Mouse (Mus musculus) layer of hippocampus, adult 2 months (tissue): ENCODE measurements at regions not wholly inside any gene's neighbourhood (a gene's known extent, or its start where the extent isn't known, plus 50 kb on each side); places are given as distances from the start of the nearest gene placed in this dataset.

ENCODE experiments used
- DNase-seq, 2 experiments: peaks; one replicate each; pipeline ENCODE4 v3.0.0; 2022; ENCODE audit warnings: low spot score in 2 of 2
- H3K27ac ChIP-seq: fragments of 200-600 bp; 2 replicates; pipeline ENCODE4 v1.8.1; 2022
- H3K4me3 ChIP-seq: fragments of 200-600 bp; 2 replicates; pipeline ENCODE4 v1.8.1; 2022; ENCODE audit warnings: mild to moderate bottlenecking
- CTCF ChIP-seq: fragments of 200-600 bp; conservative IDR thresholded peaks from 2 replicates; pipeline ENCODE4 v1.8.1; 2022; ENCODE audit warnings: antibody characterized with exemption, mild to moderate bottlenecking, moderate library complexity

DNA sequence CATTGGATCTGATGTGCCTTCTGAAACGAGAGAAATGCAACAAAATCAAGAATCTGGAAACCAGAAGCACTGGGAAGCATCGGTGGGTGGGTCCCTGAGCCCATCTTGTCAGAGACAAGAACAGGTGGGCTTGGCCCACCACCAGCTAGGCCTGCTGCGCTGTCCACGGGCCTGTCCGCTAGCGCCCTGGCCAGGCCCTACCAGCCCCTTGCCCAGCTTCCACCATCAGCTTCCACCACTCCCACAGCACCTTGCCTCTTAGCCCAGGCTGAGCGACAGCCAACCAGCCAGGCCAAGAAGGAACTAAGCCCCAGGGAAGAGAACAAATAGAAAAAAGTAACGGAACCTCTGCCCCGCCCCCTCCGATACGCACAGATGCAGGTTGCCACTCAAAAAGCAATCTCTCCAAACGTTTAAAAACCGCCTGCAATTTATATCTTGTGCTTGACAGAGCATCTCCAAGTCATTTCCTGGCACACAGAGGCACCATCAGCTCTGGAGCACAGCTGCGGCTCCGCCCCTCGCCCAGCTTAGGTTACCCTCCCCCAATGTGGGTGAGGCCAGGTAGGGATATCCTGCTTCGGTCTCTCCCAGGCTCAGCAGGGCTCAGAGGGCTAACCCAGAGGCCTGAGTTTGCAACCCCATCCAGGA, 95.1 kb upstream of the Csf3r start:
- Histone ChIP-seq H3K27ac (no peak overlapping the region), H3K4me3 (no peak overlapping the region)
- DNase-seq: no peak
- TF ChIP-seq CTCF: no peak

DNA sequence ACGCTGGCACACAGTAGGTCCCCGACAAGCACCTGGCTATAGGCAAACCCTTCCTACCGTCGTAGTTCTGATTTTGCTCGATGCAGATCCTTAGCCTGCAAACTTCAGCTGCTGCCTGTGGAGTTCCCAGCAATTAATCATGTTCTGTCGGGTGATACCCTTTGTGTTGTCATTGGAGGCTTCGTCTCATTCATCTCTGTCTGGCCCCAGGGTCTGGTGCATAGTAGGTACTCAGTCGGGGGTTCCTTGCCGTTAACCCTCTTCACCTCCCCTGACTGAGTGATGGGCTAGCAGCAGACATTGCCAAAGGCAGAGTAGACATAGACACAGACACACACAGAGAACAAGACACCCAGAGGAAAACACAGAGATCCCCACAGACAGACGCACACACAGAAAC, 93.6 kb upstream of the Csf3r start:
- H3K4me3 ChIP-seq: no peak overlapping the region
- DNase-seq: no peak
- TF ChIP-seq CTCF: no peak

DNA sequence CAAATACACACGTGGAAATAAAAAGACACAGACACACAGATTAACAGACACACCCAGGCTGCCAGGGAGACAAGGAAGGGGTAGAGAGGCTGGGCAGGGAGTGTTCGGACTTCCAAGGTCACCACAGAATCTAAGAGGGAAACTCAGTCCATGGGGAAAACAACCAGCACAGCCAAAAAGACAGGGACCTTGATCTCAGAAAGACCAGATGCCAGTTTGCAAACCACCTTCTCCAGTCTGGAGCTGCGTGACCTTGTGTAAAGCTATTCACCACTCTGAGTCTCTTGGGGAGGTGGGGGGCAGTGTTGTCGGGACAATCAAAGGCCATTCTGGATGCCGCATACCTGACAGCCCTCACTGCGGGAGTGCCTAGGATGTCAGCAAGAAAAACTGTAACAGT, 93.0 kb upstream of the Csf3r start:
- DNase-seq: no peak
- no peak overlapping the region for H3K4me3 ChIP-seq
- TF ChIP-seq CTCF: no peak
- no peak overlapping the region for H3K27ac ChIP-seq

More for the DNA sequence above, 93.6 kb upstream of the Csf3r start:
- no peak overlapping the region for H3K27ac ChIP-seq

DNA sequence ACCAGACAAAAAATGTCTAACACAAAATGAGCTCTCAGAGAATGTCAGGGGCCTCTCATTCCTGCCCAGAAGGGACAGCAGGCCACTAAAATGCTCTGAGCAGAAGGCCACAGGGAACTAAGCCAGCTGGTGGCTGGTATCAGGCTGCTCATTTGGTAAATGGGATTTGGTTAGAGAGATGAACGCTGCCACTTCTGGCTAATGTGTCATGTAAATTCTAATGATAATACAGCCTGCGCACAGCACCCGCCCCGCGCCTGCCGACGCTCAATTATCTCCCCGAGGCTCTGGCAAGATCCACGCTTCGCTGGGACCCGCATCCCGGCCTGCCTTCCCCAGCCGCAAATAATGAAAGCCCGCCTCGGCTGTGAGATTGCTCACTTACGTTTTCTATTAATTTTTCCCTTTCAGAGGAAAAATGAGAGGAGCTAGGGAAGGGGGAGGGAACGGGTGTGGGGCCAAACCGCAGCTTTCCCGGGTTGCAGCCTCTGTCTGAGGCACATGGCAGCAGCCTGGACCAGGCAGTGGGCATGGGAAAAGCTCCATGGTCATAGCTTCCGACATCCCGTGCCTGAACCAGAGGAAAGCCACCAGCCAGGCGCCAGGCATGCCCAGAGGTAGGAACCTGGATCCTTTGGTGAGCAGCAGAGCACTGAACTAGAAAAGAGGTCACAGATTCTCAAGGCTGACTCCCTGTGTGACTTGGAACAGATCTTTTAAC, 92.2 kb upstream of the Csf3r start:
- no peak for TF ChIP-seq CTCF
- H3K27ac ChIP-seq: no peak overlapping the region
- no peak overlapping the region for H3K4me3 ChIP-seq
- DNase-seq: no peak

DNA sequence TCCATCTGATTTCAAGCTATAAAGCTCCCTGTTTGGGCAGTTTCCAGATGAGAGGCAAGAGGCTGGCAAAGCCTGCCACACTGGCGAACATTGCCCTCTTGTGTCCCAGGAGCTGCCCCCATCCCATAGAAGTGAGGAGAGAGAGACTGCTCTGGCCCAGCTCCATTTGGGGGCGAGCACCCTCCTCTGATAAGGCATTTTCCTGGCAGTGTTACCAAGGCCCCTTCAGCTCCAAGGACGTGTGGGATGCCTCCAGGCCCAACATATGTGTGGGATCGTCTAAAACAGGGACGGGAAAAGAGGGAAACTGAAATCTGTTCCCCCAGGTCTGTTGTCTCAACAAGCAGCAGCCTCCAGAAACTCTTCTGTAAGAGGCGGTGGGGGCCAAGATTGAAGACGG, 88.0 kb upstream of the Csf3r start:
- Histone ChIP-seq H3K4me3 (no peak overlapping the region), H3K27ac (no peak overlapping the region)
- TF ChIP-seq CTCF: no peak
- no peak for DNase-seq

DNA sequence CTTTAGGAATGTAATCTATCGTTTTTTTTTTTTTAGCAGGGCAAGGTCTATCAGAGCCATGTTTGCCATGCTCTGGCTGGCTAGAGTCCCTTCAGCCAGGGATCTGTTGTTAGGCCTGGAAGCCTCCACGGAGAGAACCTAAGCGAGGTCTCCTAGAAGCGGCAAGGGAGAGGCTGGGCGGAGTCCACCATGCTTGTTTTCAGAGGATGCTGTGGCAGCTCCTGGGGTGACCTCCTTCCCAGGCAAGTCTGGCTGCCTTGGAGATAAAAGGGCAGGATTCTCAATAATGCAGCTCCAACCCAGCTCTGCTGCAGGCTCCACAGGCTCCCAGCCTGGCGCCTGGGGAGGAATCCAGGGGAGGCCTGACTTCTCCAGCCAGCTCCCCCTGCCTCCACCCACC, 86.2 kb upstream of the Csf3r start:
- DNase-seq: no peak
- no peak for TF ChIP-seq CTCF
- H3K4me3 ChIP-seq: no peak overlapping the region
- H3K27ac ChIP-seq: no peak overlapping the region

DNA sequence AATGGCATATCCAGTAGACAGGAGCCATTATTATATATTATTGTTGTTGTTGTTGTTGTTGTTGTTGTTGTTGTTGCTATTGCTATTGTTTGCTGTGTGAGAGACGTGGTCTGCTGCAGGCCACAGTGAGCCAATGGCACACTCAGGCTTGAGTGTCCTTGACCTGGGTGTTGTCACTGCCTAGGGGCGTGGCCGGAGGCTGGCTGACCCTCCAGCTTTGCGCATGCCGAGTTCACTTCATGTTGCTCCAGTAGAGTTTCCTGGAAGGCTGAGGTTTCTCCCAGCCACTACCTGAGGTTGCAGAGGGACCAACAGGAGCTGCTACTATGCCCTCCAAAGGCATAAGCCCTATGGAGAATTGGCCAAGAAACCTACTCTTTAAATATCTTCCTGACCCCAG, 83.1 kb upstream of the Csf3r start:
- no peak for DNase-seq
- Histone ChIP-seq H3K27ac (no peak overlapping the region), H3K4me3 (no peak overlapping the region)
- no peak for TF ChIP-seq CTCF

DNA sequence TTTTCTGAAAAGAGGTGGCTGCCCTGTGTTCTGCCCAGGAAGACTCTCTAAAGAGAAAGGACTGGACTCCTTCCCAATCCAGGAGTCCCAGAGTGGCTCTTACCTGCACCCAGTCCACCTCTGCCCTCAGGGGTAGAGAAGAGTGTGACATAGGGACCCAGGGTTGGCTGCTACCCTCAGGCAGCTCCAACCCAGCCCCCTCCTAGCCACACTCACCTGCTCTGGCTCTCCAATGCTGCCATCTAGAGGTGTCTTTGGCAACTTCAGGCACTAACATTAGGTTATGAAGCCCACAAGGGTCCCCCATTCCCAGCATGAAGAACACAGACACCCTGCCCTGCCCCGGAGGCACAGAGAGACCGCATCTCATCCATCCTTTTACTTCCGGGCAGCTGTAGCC, 82.4 kb upstream of the Csf3r start:
- peak; percentile 44 to 65 for DNase-seq
- TF ChIP-seq CTCF: peak; percentile 89
- no peak overlapping the region for H3K4me3 ChIP-seq
- H3K27ac ChIP-seq: no peak overlapping the region

DNA sequence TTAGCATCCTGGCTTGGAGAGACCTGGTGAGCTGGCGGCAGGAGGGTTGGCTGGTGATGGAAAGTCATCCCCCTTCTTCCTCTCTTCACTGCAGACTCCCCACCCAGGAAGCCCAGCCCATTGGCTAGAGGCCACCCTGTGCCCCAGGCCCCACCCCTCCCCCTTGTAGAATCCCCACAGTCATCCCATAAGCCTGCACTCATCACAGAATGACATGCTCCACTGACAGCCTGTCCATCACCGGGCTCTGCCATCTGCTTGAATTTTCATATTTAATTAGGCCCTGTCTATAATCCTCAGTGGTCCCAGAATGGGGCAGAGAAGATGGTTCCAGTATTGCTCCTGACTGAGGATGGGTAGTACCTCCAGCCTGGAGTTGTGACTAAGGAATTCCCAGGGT, 79.3 kb upstream of the Csf3r start:
- DNase-seq: no peak
- Histone ChIP-seq H3K27ac (no peak overlapping the region), H3K4me3 (no peak overlapping the region)
- TF ChIP-seq CTCF: no peak

DNA sequence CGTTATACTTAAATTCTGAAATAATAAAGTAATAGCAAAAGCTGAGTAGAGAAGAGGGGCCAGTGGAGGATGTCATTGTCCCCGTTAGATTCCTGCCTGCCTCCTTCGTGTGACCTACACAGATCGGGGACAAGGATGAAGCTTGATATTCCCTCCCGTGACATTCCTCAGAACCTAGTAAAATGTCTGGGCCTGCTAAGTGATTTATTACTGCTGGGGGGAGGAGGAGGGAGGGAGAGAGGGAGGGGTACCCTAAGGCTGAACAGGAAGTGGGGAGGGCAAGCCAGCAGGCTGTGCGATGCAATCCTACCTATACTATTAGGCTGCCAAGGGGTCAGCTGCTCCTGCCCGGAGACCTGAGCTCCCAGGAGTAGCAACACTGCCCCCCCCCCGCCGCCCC, 64.9 kb upstream of the Csf3r start:
- no peak overlapping the region for H3K4me3 ChIP-seq
- DNase-seq: no peak
- no peak overlapping the region for H3K27ac ChIP-seq
- no peak for TF ChIP-seq CTCF

DNA sequence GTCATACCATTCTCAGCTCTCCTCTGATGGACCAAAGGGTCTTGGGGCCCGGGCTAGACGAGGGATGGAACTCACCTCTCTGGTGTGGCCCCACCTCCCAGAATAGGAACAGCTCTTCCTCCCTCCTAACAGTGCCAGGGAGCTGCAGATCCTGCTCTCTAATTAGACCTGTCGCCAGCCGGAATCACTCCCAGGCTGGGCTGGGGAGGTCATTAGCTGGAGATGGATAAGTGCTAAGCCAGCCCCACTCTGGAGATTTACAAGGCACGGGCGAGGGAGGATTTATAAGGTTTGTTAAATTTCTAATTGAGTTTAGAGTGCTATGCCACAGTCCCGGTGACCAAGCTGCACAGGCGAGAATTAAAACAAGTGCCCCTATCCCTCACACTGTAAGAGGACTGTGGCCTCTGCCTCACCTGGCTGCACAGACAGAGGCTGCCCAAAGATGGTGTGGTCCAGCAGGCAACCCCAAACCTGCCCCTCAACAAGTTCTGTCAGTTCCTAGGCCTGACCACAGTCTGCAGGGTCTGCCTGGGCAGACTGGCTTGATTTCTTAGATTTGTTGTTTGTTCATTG, 63.6 kb upstream of the Csf3r start:
- H3K27ac ChIP-seq: no peak overlapping the region
- TF ChIP-seq CTCF: no peak
- no peak for DNase-seq
- no peak overlapping the region for H3K4me3 ChIP-seq

DNA sequence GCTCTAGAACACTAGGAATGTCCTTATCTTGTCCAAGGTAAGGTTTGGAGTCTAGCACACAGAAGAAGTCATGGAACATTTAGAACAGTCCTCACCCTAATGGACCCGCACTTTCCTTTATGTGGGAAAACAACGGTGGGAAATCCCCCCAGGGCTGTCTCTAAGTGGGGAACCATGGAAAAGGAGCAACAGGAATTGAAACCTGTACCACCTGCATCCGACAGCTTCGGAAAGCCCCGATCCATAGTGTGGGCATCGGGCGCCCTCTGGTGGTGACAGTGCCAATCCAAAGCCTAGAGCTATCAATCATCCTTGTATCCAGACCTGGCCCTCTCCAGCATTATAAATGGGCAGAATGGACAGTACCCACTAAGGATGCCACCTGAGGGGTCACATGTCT, 61.7 kb upstream of the Csf3r start:
- peak; percentile 95 for TF ChIP-seq CTCF
- Histone ChIP-seq H3K4me3 (no peak overlapping the region), H3K27ac (no peak overlapping the region)
- DNase-seq: peak; percentile 68 to 89
